Mouse (Mus musculus) telencephalon, adult 2 months (tissue): Measurements from ENCODE around the gene Ppard.

ENCODE experiments used
- DNase-seq: peaks from one replicate; pipeline ENCODE4 v3.0.0-alpha.2; 2011; ENCODE audit warnings: low read depth, low spot score

Ppard gene

DNA sequence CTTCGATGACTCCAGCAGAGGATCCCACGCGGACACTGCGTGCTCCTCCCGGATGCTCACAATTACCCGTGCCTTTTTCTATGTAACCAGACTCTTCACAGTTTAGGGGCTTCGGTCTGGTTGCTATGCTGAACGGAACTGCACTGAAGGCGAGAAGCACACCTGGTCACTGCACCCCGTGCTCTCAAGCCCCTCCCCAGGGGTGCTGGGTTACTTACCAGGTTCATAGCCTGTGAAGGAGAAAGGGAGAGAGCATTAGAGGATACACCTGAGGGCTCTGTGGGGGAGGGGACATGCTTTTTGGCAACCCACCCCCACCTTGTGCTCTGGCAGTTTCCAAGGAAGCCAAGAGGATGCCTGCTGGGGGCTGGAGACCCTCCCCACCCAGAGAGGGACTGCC is 102.8 kb downstream of the Ppard start:
- no peak for DNase-seq

DNA sequence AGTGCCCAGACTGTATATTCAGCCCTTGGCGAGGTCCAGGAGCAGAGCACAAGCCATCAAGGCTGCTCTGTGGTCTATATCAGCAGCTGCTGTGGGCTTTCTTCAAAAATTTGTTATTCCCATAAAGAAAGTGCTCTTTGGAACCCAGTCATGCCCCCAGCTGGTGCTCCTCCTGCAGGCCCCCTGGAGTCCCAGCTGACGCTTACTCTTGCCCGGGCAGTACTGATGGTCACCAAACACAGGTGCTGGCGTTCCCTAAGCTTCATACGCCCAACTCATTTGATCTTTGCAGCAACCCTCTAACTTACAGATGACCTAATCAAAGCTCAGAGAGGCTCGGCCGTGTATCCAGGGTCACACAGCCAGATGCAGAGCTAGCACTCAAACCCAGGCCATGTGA is 105.0 kb downstream of the Ppard start:
- DNase-seq = no peak

DNA sequence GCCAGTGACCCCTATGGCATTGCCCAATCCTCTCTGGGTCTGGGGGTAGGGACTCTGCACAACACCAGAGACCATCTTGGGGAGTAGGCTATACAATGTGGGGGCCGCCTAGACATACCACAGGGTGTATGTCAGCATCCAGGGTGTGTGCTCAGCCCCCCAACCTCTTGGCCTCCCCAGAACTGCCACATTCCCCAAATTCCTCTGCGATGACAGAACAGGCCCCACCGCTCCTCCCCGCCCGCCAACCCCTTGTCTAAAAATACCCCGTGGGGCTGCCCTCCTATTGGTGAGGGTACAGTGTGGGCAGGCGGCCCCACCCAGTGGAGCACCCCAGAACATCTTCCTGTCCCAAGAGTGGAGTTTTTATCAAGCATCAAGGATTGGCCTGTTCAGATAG is 108.1 kb downstream of the Ppard start:
- DNase-seq = no peak

DNA sequence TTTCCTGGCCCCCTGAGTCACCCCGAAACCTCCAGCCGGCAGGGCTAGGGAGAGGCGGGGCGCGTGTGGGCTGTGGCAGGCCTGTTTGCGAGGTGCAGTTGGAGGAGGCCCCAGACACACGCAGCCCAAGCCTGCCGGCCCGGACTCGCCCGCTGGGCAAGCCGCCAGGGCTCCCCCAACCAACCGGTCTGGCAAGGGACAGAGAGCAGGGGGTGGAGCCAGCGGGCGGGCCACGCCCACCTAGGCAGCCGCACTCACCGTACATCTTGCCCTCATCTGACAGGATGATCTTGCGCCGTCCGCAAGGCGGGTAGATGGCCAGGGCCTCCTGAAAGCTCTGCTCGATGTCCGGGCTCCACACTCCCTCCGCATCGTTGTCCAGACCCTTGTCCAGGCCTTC is 108.6 kb downstream of the Ppard start:
- no peak for DNase-seq

DNA sequence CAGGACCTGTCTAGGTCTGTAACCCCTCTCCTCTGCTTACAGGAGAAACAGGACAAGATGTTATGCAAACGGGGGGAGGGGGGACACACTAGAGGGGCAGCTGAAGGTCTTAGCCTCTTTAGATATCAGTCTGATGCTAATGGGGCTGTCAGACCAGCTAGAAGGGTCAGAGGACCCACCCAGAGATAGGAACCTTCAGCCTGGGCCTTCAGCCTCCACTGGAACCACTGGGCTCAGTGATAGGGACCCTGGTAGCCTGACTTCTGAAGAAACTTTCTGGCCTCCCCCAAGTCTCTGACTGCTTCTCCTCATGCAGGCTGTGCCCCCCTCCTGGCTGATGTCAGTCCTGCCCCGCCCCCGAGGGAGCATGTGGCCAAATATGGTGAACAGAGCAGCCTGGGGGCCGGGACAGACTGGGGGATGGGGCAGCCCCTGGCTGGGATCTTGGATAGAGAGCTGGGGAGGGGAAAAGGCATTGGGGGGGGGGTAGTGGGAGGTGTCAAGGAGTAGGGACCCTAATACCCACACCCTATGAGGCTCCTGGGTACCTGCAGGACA is 111.6 kb downstream of the Ppard start:
- no peak for DNase-seq

DNA sequence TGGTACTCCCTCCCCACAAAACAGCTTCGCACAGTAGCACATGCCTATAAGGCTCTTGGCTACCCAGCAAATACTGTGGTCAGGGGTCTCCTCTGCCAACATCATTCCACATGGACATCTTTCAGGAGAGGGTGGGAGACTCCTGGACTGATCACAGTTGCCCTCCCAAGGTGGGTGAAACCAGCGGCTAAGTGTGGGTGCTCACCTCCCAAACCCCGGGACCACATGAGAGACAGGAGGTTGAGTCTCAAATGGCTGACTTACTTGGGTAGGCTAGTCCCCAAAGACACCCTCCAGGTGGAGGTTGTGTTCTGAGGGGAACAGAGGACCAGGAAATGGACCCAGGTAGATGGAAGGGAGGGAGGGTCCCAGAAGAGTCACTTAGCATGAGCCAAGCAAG is 112.2 kb downstream of the Ppard start:
- DNase-seq = no peak

DNA sequence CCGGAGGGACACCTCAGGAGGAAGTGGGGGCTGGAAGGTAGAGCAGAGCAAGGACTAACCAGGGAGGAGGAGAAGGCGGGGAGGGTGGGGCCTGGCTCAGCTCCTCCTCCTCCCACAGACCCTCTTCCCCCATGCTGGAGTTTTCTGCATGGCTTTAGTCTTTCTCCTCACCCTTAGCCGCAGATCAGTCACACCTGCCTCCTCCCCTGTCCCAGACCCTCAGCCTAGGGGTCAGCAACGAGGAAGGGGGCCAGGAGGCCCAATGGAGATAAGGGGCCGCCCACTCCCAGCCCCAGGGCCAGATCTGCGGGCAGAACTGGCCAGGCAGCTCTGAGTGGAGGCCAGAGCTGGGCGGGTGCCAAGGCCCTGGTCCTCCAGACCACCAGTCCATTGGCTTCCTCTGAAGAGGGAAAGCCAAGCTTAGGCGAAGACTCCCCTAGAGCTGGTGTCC is 112.8 kb downstream of the Ppard start:
- DNase-seq = no peak

DNA sequence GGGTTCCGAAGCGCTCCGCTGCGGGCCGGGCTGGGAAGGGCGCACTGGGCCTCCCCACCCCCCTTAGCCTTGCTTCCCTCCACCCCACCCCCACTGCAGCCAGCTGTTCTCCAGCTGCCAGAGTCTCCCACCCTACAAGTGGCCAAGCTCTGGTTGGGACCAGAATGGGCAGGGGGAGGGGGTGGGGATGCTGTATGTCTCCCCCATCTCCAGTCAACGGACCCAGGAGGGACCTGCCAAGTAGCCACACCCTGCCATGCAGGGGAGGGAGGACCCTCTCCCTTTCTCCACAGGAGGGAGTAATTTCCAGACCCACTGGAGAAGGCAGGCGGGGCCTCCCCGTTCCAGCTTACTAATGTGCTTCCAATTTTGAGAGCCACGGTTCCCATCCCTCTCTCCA is 113.4 kb downstream of the Ppard start:
- DNase-seq = no peak

DNA sequence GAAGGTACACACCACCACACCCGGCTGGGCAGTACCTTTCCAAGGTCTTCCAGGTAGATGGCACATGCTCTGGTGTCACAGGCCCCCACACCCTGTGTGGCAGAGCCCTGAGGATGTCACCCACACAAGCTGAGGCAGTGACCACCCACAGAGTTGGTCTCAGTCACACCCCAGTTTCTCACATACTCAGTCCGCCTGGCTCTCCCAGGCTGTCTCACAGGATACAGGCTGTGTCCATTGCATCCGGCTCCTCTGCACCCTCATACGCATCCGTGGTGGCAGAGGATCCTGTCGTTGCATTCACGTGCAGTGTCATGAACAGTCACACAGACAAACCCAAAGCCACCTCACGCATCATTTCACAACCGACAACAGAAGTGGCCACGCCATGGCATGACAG is 114.8 kb downstream of the Ppard start:
- no peak for DNase-seq

DNA sequence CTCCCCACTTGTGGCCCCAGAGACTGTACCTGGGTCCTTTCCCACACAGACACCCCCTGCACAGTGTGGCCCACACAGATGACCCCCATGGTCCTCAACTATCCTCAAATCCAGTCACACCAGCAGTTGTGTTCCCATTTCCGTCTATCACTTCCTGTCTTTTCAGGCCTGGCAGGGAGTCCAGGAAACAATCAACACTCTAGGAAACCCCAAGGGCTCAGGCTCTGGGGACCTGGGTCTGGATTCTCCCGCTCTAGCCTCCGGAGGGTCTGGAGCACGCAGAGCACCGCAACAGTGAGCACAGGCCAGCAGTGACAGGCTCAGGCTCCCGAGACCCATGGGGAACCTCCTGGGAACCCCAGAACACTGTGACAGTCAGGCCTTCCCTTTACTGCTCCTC is 115.7 kb downstream of the Ppard start:
- no peak for DNase-seq

DNA sequence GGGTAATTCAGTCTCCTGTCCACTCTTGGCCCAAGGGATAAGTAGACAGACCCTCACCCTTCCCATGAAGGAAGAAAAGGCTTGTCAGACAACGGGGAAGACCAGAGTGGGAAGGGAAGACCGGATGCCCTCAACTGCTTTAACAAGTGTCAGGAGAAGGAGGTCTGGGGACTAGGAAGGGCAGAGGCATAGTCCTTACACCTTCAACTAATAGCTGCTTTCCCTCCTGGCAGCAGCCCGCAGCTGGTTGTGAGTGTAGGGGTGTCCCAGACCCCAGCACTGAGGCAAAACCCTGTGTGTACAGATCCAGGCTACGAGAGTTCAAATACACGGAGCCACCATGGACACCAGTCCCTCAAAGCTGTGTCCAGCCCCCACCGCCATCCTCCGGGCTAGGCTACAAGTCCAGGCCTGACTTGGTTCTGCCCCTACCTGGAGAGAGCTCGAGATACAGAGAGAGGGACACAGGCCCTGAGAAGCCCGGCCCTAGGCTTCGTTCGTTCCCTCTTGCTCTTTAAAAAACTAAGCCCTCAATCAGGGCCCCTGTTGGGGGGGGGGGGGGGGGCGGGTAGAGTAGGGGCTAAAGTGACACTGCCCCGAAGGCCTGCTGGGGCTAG is 116.9 kb downstream of the Ppard start:
- no peak for DNase-seq

DNA sequence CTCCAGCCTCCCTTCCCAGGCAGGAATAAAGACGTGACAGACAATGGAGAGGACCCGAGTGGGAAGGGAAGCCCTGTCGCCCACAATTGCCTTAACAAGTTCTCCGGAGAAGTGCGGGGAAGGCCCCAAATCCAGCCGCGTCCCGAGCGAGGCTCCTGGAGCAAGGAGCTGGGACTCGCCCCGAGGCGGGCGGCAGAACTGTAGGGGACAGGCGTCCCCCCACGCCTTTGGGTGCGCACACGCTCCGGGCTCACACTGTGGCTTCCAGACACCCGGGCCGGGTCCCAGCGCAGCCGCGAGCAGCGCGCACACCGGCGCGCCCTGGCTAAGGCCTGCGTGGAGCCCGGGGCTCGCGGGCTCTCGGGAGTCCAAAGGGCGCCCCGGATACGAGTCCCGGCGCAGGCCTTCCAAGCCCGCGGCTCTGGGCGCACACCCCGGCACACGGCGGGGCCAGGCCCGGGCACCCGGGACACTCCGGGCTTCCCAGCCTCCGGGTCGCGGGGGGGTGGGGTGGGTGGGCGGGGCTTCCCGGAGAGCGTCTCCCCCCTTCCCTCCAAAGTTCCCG is 117.5 kb downstream of the Ppard start:
- no peak for DNase-seq

DNA sequence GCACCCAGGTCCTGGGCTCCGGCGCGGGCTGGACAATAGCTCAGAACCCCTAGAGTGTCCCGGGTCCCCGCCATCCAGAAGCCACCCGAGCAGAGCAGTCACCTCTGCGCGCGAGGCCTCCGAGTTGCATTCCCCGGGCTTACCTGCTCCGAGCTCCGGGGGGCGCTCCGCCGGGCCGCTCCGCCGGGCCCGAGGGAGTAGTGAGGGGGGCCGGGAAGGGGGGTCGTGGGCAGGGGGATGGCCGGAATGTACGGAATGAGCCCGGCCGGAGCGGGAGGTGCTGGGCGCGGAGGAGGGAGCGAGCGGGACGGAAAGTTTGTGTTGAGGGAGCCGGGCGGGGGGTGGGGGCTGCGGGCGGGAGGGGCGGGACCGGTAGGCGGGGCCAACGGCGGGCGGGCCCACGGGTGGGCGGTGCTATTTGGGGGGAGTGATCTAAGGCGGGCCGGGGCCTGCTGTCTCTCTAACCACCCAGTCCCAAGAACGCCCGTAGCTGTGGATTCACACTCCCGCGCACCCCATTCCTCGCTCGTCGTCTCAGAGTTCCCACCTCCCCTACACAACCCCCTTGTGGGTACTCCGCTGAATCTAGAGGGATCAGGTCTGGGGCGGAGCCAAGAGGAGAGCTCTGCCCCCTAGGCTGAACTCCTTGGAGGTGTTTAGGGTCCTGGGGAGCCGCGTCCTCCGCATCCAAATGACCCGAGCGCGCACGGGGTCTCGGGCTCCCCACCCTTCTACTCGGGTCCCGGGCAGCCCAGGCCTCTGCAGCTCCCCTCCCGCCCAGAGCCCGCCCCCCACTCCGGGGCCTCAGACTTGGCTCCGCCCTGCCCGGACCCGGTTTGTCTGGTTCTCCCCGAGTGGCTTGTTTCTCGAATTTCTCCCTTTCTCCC is 118.2 kb downstream of the Ppard start, which contains the start of gene Tead3:
Gene Tead3 (minus strand): TSS at position 352 of the 887 bp plus-strand sequence.
- no peak for DNase-seq
